Mouse (Mus musculus) forebrain, embryonic 13.5 days (tissue): ENCODE data around the gene Gramd4. TPM values are rescaled to one million over a fixed set of nuclear protein-coding genes. Genes with fewer than 3 reads are reported as not detected.

Experiments used
- ATAC-seq: fragments of 200-750 bp; cut with Nextera tagmentation; 2 replicates; pipeline ENCODE4 v1.8.0; 2017
- H3K27ac ChIP-seq: fragments of 300-500 bp; sonication (generic); 2 replicates; pipeline ENCODE4 v1.5.1; 2015; ENCODE audit warnings: inconsistent platforms, mild to moderate bottlenecking, moderate library complexity
- H3K27me3 ChIP-seq: fragments of 300-500 bp; sonication (generic); 2 replicates; pipeline ENCODE4 v1.6.1; 2015; ENCODE audit warnings: mild to moderate bottlenecking, inconsistent platforms
- H3K36me3 ChIP-seq: fragments of 300-500 bp; sonication (generic); 2 replicates; pipeline ENCODE4 v1.6.1; 2015; ENCODE audit warnings: mild to moderate bottlenecking, inconsistent platforms; ENCODE audit not compliant: poor library complexity, severe bottlenecking
- H3K4me1 ChIP-seq: fragments of 300-500 bp; sonication (generic); 2 replicates; pipeline ENCODE4 v1.6.1; 2015; ENCODE audit warnings: inconsistent platforms
- H3K4me2 ChIP-seq: fragments of 300-500 bp; sonication (generic); 2 replicates; pipeline ENCODE4 v1.6.1; 2015; ENCODE audit warnings: inconsistent platforms, mild to moderate bottlenecking, moderate library complexity
- H3K4me3 ChIP-seq: fragments of 300-500 bp; sonication (generic); 2 replicates; pipeline ENCODE4 v1.5.1; 2015; ENCODE audit warnings: mild to moderate bottlenecking, inconsistent platforms
- H3K9ac ChIP-seq: fragments of 300-500 bp; sonication (generic); 2 replicates; pipeline ENCODE4 v1.6.1; 2015; ENCODE audit warnings: mild to moderate bottlenecking, inconsistent platforms
- H3K9me3 ChIP-seq: fragments of 300-500 bp; sonication (generic); replicated peaks from 2 replicates; pipeline ENCODE4 v1.6.1; 2016; ENCODE audit warnings: inconsistent platforms
- WGBS: fragments of 180-500 bp; shearing (Covaris S2); methylation state at CpG from one replicate; pipeline ENCODE4 v1.1.7; 2015; 5-methylcytosine and 5-hydroxymethylcytosine counted together
- polyA plus RNA-seq: library from polyadenylated mRNA; unstranded; fragments of >200 nt; fragmentation: Nextera tagmentation; extraction: Ambion mirVana; gene quantifications from 2 replicates; pipeline ENCODE4 v1.2.1, GENCODE M21; 2015

Gramd4 gene
- polyA plus RNA-seq, 1 experiment from 2014 or later, result 31.6 TPM

GRCm38 (mm10) chr15:86165811-86166590, 108.5 kb downstream of the Gramd4 start:
- ATAC-seq, result no peak
- no peak overlapping the region for H3K4me2 ChIP-seq
- no peak overlapping the region for H3K27ac ChIP-seq
- 91% methylated on average over 24 of the region's 24 CpGs for WGBS
- peaks cover 22% of the 10 kb centered on the region for H3K36me3 ChIP-seq
- H3K27me3 ChIP-seq, result no peaks in the 10 kb centered on the region
- H3K9ac ChIP-seq, result no peak overlapping the region
- H3K4me1 ChIP-seq, result peaks cover 24% of the 10 kb centered on the region
- no peaks in the 10 kb centered on the region; the same call in 1 of the 2 replicates for H3K9me3 ChIP-seq
- H3K4me3 ChIP-seq, result no peak overlapping the region

- H3K9ac ChIP-seq, result no peak overlapping the region
- H3K9me3 ChIP-seq, result no peaks in the 10 kb centered on the region
- no peak overlapping the region for H3K27ac ChIP-seq
- peaks cover 27% of the 10 kb centered on the region for H3K4me1 ChIP-seq
- H3K27me3 ChIP-seq, result no peaks in the 10 kb centered on the region
- no peak overlapping the region for H3K4me3 ChIP-seq
- no peak overlapping the region for H3K4me2 ChIP-seq
- no peak for ATAC-seq
- H3K36me3 ChIP-seq, result peaks cover 12% of the 10 kb centered on the region
- WGBS, result 93% methylated on average over 7 of the region's 7 CpGs
Measured at GRCm38 (mm10) chr15:86167032-86167655, 109.6 kb downstream of the Gramd4 start.

DNA sequence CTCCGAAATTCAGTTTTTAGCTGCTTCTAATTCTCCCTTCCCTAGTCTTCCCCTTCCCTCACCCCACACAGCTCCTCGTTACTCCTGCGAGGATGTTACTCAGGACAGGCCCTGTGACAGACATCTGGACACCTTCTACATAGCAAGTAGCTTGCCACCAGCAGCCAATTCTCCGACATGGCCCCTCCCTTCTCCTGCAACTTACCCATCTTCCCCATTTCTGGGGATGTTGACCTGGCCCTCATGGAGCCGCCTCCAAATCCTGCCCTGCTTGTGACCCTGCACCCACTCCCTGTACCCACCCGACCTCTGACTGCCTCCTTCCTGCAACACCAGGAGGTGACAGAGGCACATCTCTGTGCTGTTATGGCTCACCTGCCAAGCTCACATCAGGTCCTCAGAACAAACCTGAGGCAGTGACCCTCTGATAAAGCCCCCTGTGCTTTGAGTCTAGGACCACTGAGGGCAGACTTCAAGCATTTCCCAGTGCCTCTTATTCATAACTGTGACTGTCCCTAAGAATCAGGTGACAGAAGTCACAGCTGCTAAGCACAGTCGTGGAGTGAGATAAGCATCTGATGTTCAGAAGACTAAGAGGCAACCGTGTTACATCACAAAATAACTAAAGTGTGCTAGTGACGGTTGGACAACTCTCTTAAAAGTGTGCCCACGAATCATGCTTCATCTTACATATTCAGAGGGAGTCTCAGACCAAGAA, 110.5 kb downstream of the Gramd4 start:
- no peak for ATAC-seq
- Histone ChIP-seq H3K4me2 (no peak overlapping the region), H3K9ac (no peak overlapping the region), H3K27me3 (no peaks in the 10 kb centered on the region), H3K9me3 (no peaks in the 10 kb centered on the region), H3K27ac (no peak overlapping the region), H3K4me3 (no peak overlapping the region), H3K4me1 (peaks cover 31% of the 10 kb centered on the region), H3K36me3 (peaks cover 12% of the 10 kb centered on the region)
- WGBS, result 82% methylated on average over 10 of the region's 10 CpGs

DNA sequence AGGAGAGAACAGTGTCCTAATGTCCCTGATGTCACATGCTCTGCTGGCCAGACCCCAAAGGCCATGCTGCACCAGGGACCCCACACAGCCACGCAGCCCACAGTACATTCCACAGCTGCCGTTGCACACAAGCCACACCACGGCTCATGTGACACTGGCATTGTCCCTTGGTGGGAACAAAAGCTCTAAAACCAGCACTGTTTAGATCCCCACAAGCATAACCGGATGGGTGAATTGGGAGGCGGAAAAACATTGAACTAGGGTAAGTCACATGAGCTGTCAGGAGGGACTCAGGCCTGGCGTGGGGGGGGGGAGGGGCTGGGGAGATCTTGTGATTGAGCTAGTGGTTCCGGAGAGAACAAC, 111.0 kb downstream of the Gramd4 start:
- no peak overlapping the region for H3K4me2 ChIP-seq
- no peaks in the 10 kb centered on the region for H3K9me3 ChIP-seq
- H3K4me3 ChIP-seq, result no peak overlapping the region
- 33% methylated on average over 7 of the region's 7 CpGs for WGBS
- peaks cover 37% of the 10 kb centered on the region for H3K4me1 ChIP-seq
- H3K9ac ChIP-seq, result no peak overlapping the region
- ATAC-seq, result peak; percentile 24; the same call in 1 of the 2 replicates
- H3K27ac ChIP-seq, result no peak overlapping the region
- peaks cover 12% of the 10 kb centered on the region for H3K36me3 ChIP-seq
- no peaks in the 10 kb centered on the region for H3K27me3 ChIP-seq

DNA sequence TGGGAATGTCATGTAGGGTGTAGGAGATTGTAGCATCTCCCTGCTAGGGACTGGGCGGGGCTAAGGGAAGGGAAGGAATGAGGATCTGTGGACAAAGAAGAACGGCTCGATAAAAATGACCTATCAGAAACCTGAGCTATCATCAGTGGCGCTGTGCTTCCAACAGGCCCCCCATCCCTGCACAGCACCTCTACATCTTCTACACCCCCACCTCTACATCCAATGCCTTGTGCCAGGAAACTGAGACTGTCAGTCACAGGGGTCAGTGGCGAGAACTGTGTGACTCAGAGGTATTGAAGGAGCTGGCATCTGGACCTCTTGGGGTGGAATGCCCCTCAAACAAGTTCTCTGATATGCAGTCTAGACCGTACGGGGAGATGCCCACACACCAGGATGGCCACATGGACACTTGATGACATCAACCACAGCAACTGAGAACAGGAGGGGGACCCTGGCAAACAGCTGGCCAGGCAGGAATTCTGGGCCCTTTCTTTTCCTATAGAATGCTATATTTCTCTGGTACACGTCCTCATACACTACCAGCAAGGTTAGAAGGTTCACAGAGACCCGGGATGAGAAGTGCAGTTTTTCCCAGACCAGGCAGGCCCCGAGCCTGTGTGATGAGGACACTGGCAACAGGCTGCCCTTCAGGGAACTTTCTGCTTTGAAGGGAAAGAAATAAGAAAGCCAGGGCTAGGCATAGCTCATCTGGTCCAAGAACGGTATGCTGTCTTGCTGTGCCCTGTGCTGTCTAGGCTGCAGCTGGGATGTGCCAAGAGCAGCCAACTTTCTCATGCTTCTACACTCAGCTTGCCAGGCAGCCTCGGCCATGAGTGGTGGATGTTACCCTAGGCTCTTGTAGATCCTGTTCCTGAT, 111.7 kb downstream of the Gramd4 start:
- no peak overlapping the region for H3K4me3 ChIP-seq
- no peak overlapping the region for H3K4me2 ChIP-seq
- H3K27ac ChIP-seq, result no peak overlapping the region
- no peak for ATAC-seq
- no peaks in the 10 kb centered on the region for H3K27me3 ChIP-seq
- 81% methylated on average over 12 of the region's 12 CpGs for WGBS
- H3K4me1 ChIP-seq, result peaks cover 41% of the 10 kb centered on the region
- no peaks in the 10 kb centered on the region for H3K9me3 ChIP-seq
- no peak overlapping the region for H3K9ac ChIP-seq
- peaks cover 8% of the 10 kb centered on the region for H3K36me3 ChIP-seq

DNA sequence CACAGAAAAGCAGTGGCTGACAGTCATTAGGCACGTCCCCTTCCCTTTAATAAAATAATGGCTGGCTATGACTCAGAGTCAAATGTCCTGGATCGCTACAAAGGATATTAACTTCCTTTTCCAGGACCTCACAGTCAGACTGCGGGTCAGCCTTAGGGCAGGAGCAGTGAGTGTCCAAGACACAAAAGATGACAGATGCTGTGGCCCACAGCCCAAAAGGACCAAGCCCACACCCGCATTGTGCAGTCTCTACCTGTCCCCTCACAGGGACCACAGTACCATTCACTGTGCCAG, 112.3 kb downstream of the Gramd4 start:
- 90% methylated on average over 4 of the region's 4 CpGs for WGBS
- Histone ChIP-seq H3K9ac (no peak overlapping the region), H3K27ac (no peak overlapping the region), H3K4me2 (no peak overlapping the region), H3K4me3 (no peak overlapping the region), H3K4me1 (peaks cover 37% of the 10 kb centered on the region), H3K27me3 (no peaks in the 10 kb centered on the region), H3K36me3 (peaks cover 4% of the 10 kb centered on the region), H3K9me3 (no peaks in the 10 kb centered on the region)
- ATAC-seq, result no peak

DNA sequence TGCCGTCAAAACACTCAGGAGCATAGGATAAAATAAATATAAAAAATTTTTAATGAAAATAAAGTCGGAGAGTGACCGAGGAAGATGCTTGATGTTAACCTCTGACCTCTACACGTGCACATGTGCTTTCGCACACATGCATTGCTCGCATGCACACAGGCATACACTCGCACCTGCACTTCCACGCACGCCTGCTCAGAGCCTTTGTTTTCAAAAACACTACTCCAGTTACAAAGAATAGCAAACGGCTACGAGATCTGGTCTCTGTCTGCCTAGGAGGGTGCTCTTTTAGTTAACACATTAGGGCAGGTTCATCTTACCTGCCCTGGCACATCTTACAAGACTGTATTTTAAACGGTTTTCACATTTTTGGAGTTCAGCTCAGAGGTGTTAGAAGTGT, 113.8 kb downstream of the Gramd4 start:
- no peak for ATAC-seq
- H3K27ac ChIP-seq, result no peak overlapping the region
- H3K36me3 ChIP-seq, result no peaks in the 10 kb centered on the region
- H3K27me3 ChIP-seq, result no peaks in the 10 kb centered on the region
- no peaks in the 10 kb centered on the region for H3K9me3 ChIP-seq
- H3K9ac ChIP-seq, result no peak overlapping the region
- no peak overlapping the region for H3K4me3 ChIP-seq
- H3K4me2 ChIP-seq, result no peak overlapping the region
- 80% methylated on average over 12 of the region's 12 CpGs for whole genome bisulfite sequencing
- peaks cover 33% of the 10 kb centered on the region for H3K4me1 ChIP-seq

- no peak overlapping the region for H3K27ac ChIP-seq
- 71% methylated on average over 3 of the region's 3 CpGs for WGBS
- H3K4me1 ChIP-seq, result peaks cover 33% of the 10 kb centered on the region
- ATAC-seq, result no peak
- H3K9ac ChIP-seq, result no peak overlapping the region
- no peak overlapping the region for H3K4me3 ChIP-seq
- H3K4me2 ChIP-seq, result no peak overlapping the region
- no peaks in the 10 kb centered on the region for H3K9me3 ChIP-seq
- H3K27me3 ChIP-seq, result no peaks in the 10 kb centered on the region
- H3K36me3 ChIP-seq, result no peaks in the 10 kb centered on the region
Measured at GRCm38 (mm10) chr15:86172124-86172523, 114.6 kb downstream of the Gramd4 start.

GRCm38 (mm10) chr15:86172526-86172925, 115.0 kb downstream of the Gramd4 start:
- Histone ChIP-seq H3K9ac (no peak overlapping the region), H3K27me3 (no peaks in the 10 kb centered on the region), H3K4me1 (peaks cover 33% of the 10 kb centered on the region), H3K4me3 (no peak overlapping the region), H3K9me3 (no peaks in the 10 kb centered on the region), H3K27ac (no peak overlapping the region), H3K36me3 (no peaks in the 10 kb centered on the region), H3K4me2 (no peak overlapping the region)
- no peak for ATAC-seq
- 87% methylated on average over 6 of the region's 6 CpGs for WGBS

GRCm38 (mm10) chr15:86173136-86173985, 115.9 kb downstream of the Gramd4 start:
- H3K9ac ChIP-seq, result no peak overlapping the region
- no peak overlapping the region for H3K4me3 ChIP-seq
- no peaks in the 10 kb centered on the region for H3K36me3 ChIP-seq
- no peak overlapping the region for H3K4me2 ChIP-seq
- no peaks in the 10 kb centered on the region for H3K27me3 ChIP-seq
- H3K9me3 ChIP-seq, result no peaks in the 10 kb centered on the region
- peaks cover 29% of the 10 kb centered on the region for H3K4me1 ChIP-seq
- no peak for ATAC-seq
- no peak overlapping the region for H3K27ac ChIP-seq
- WGBS, result 48% methylated on average over 16 of the region's 16 CpGs
